Comparison of ENCODE assay signal across 8 mouse cellular contexts in the genomic region with DNA sequence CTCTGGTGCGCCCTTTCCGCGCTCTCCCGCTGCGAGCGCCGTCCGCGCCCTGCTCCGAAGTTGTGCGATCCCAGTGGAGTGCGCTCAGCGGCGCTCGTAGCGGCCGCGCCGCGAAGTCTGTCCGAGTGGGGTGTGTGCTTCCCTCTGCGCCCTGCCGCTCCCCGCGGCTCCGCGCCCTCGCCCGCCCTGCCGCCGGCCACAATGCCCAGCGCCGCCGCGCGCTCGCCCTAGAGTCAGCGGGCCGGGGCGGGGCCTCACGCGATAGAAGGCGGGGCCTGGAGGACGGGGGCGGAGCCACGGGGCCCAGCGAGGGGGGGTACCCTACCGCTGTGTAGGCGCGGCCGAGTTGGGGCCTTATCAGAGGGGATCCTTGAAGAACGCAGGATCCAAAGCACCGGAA. TPM values are rescaled to one million over a fixed set of nuclear protein-coding genes. Genes with fewer than 3 reads are reported as not detected.
A peak's percentile ranks its signal among the peaks of the same experiment; 100 is the strongest.
DNase-seq lines count a peak whose midpoint lies in the region; ATAC-seq lines count a peak whose summit lies in the region.

Gene Unc5b, minus strand, starts transcription at position 203 of the 400 bp plus-strand sequence.

- H3K27ac ChIP-seq in forebrain, embryonic 12.5 days: peak within 1 kb of the TSS; percentile 65
- H3K27ac ChIP-seq in heart, embryonic 15.5 days: peak within 1 kb of the TSS; percentile 98
- H3K27ac ChIP-seq in liver, embryonic 11.5 days (ENCODE audit: low read depth, low read length): peak within 1 kb of the TSS; percentile 43; the same call in 1 of the 2 replicates
- peak within 1 kb of the TSS; percentile 82 for H3K27ac ChIP-seq in stomach, embryonic 15.5 days

- no peaks in the 10 kb centered on the region for H3K9me3 ChIP-seq in forebrain, embryonic 12.5 days
- H3K9me3 ChIP-seq in heart, embryonic 15.5 days (replicated peaks): no peaks in the 10 kb centered on the region
- no peaks in the 10 kb centered on the region for H3K9me3 ChIP-seq in liver, embryonic 11.5 days (ENCODE audit: control insufficient read depth, low read length)
- no peaks in the 10 kb centered on the region for H3K9me3 ChIP-seq in stomach, embryonic 15.5 days

- peaks cover 70% of the 10 kb centered on the region for H3K27me3 ChIP-seq in forebrain, embryonic 12.5 days
- H3K27me3 ChIP-seq in heart, embryonic 15.5 days: no peaks in the 10 kb centered on the region; the same call in 1 of the 2 replicates
- H3K27me3 ChIP-seq in liver, embryonic 11.5 days (replicated peaks; ENCODE audit: control insufficient read depth, insufficient read depth, low read length): peaks cover 81% of the 10 kb centered on the region
- peaks cover 44% of the 10 kb centered on the region for H3K27me3 ChIP-seq in stomach, embryonic 15.5 days (replicated peaks)

- H3K36me3 ChIP-seq in forebrain, embryonic 12.5 days (replicated peaks): no peaks in the 10 kb centered on the region
- no peaks in the 10 kb centered on the region for H3K36me3 ChIP-seq in heart, embryonic 15.5 days
- no peaks in the 10 kb centered on the region for H3K36me3 ChIP-seq in liver, embryonic 11.5 days (ENCODE audit: control insufficient read depth, insufficient read depth, low read length)
- H3K36me3 ChIP-seq in stomach, embryonic 15.5 days: no peaks in the 10 kb centered on the region

- under 1% methylated on average over 53 of the region's 53 CpGs for WGBS in forebrain, embryonic 12.5 days
- under 1% methylated on average over 53 of the region's 53 CpGs for WGBS in heart, embryonic 15.5 days
- WGBS in liver, embryonic 11.5 days: under 1% methylated on average over 53 of the region's 53 CpGs
- WGBS in stomach, embryonic 15.5 days: under 1% methylated on average over 51 of the region's 53 CpGs

- peak; percentile 65 for DNase-seq in CD4-positive helper T cell, adult 2 months (ENCODE audit: low read depth, low spot score)
- DNase-seq in brain, embryonic 18.5 days (ENCODE audit: low read depth, low spot score): peak; percentile 70
- DNase-seq in kidney, postnatal 14 days: peak; percentile 98
- DNase-seq in liver, embryonic 11.5 days (ENCODE audit: low spot score): peak; percentile 81
- peak; percentile 61 for DNase-seq in naive thymus-derived CD4-positive, alpha-beta T cell, adult 2 months (ENCODE audit: low read depth)

- peak; percentile 96 for ATAC-seq in forebrain, embryonic 12.5 days (ENCODE audit: low FRiP score)
- peak; percentile 95 for ATAC-seq in heart, embryonic 15.5 days (replicated peaks; ENCODE audit: insufficient number of reproducible peaks, insufficient read depth, low FRiP score, low read depth)
- peak; percentile 88 for ATAC-seq in liver, embryonic 11.5 days (replicated peaks; ENCODE audit: low FRiP score)
- peak; percentile 95 for ATAC-seq in stomach, embryonic 15.5 days (ENCODE audit: insufficient read depth, low FRiP score, low read depth)

- peak within 1 kb of the TSS; percentile 68 for H3K4me3 ChIP-seq in forebrain, embryonic 12.5 days (replicated peaks)
- H3K4me3 ChIP-seq in heart, embryonic 15.5 days: peak within 1 kb of the TSS; percentile 83
- peak within 1 kb of the TSS; percentile 62 for H3K4me3 ChIP-seq in liver, embryonic 11.5 days (ENCODE audit: low read depth, low read length)
- H3K4me3 ChIP-seq in stomach, embryonic 15.5 days (replicated peaks): peak within 1 kb of the TSS; percentile 71

- peak within 1 kb of the TSS; percentile 97 for H3K4me2 ChIP-seq in forebrain, embryonic 12.5 days
- H3K4me2 ChIP-seq in heart, embryonic 15.5 days: peak within 1 kb of the TSS; percentile 80
- H3K4me2 ChIP-seq in liver, embryonic 11.5 days: peak within 1 kb of the TSS; percentile 80
- peak within 1 kb of the TSS; percentile 98 for H3K4me2 ChIP-seq in stomach, embryonic 15.5 days

- peak within 1 kb of the TSS; percentile 76 for H3K9ac ChIP-seq in forebrain, embryonic 12.5 days
- H3K9ac ChIP-seq in heart, embryonic 15.5 days: peak within 1 kb of the TSS; percentile 96
- peak within 1 kb of the TSS; percentile 58 for H3K9ac ChIP-seq in liver, embryonic 11.5 days (ENCODE audit: low read depth, low read length)
- H3K9ac ChIP-seq in stomach, embryonic 15.5 days: peak within 1 kb of the TSS; percentile 60

- H3K4me1 ChIP-seq in forebrain, embryonic 12.5 days: peaks cover 48% of the 10 kb centered on the region
- peaks cover 44% of the 10 kb centered on the region for H3K4me1 ChIP-seq in heart, embryonic 15.5 days (replicated peaks)
- no peaks in the 10 kb centered on the region; the same call in 1 of the 2 replicates for H3K4me1 ChIP-seq in liver, embryonic 11.5 days (replicated peaks; ENCODE audit: control insufficient read depth, insufficient read depth, low read length)
- H3K4me1 ChIP-seq in stomach, embryonic 15.5 days: peaks cover 21% of the 10 kb centered on the region

RNA-seq across cellular contexts. Expression of gene Unc5b, which starts in this region (rescaled TPM):
- 3.6 and 4.7 TPM in 2 replicates for polyA plus RNA-seq in forebrain, embryonic 12.5 days (2016; fragmentation: Nextera tagmentation; extraction: Ambion mirVana)
- polyA plus RNA-seq in heart, embryonic 15.5 days (2015; fragmentation: Nextera tagmentation; extraction: Ambion mirVana): 11.7 TPM in 2 replicates
- 3.2 and 4.2 TPM in 2 replicates for polyA plus RNA-seq in liver, embryonic 11.5 days (2014; fragmentation: Nextera tagmentation; extraction: Ambion mirVana)
- polyA plus RNA-seq in stomach, embryonic 15.5 days (2015; fragmentation: Nextera tagmentation; extraction: Ambion mirVana): 3.8 and 4.0 TPM in 2 replicates

Comparison
In these comparisons a context has a peak if more than half of its experiments do, and no peak if none do; other contexts are left out.
1. Peak in every context shown above with its lines: DNase-seq, ATAC-seq, H3K4me3 ChIP-seq and H3K27ac ChIP-seq.
2. H3K27ac ChIP-seq: peak in every context shown above with its lines; median percentile 98 in heart, embryonic 15.5 days; 82 in stomach, embryonic 15.5 days; 65 in forebrain, embryonic 12.5 days; 43 in liver, embryonic 11.5 days.